Mouse (Mus musculus) kidney, embryonic 14.5 days (tissue): ENCODE results near the gene Arid4a. TPM values are rescaled to one million over a fixed set of nuclear protein-coding genes. Genes with fewer than 3 reads are reported as not detected.

Source experiments
- ATAC-seq: fragments of 200-750 bp; cut with Nextera tagmentation; 2 replicates; pipeline ENCODE4 v1.8.0; 2017; ENCODE audit warnings: moderate number of reproducible peaks, mild to moderate bottlenecking, moderate TSS enrichment, moderate library complexity; ENCODE audit not compliant: low FRiP score, low TSS enrichment
- H3K27ac ChIP-seq: fragments of 300-500 bp; sonication (generic); 2 replicates; pipeline ENCODE4 v1.5.1; 2014; ENCODE audit warnings: low read depth, mild to moderate bottlenecking, low read length, moderate library complexity, mixed read lengths
- H3K27me3 ChIP-seq: fragments of 300-500 bp; sonication (generic); 2 replicates; pipeline ENCODE4 v1.6.1; 2014; ENCODE audit warnings: mild to moderate bottlenecking, low read length; ENCODE audit not compliant: control insufficient read depth, insufficient read depth
- H3K36me3 ChIP-seq: fragments of 300-500 bp; sonication (generic); 2 replicates; pipeline ENCODE4 v1.6.1; 2014; ENCODE audit warnings: low read length, mixed read lengths; ENCODE audit not compliant: control insufficient read depth, insufficient read depth
- H3K4me1 ChIP-seq: fragments of 300-500 bp; sonication (generic); 2 replicates; pipeline ENCODE4 v1.6.1; 2014; ENCODE audit warnings: low read length, mixed read lengths; ENCODE audit not compliant: control insufficient read depth, insufficient read depth
- H3K4me2 ChIP-seq: fragments of 300-500 bp; sonication (generic); replicated peaks from 2 replicates; pipeline ENCODE4 v1.6.1; 2014; ENCODE audit warnings: low read depth, mild to moderate bottlenecking, low read length
- H3K4me3 ChIP-seq: fragments of 300-500 bp; sonication (generic); 2 replicates; pipeline ENCODE4 v1.5.1; 2014; ENCODE audit warnings: mild to moderate bottlenecking, low read length
- H3K9ac ChIP-seq: fragments of 300-500 bp; sonication (generic); 2 replicates; pipeline ENCODE4 v1.6.1; 2014; ENCODE audit warnings: low read depth, mild to moderate bottlenecking, low read length, moderate library complexity
- H3K9me3 ChIP-seq: fragments of 300-500 bp; sonication (generic); 2 replicates; pipeline ENCODE4 v1.6.1; 2016; ENCODE audit warnings: low read length; ENCODE audit not compliant: control insufficient read depth
- WGBS: fragments of 180-500 bp; shearing (Covaris S2); extraction: QIAGEN DNeasy Blood & Tissue Kit; methylation state at CpG from one replicate; pipeline ENCODE4 v1.1.7; 2014; 5-methylcytosine and 5-hydroxymethylcytosine counted together
- polyA plus RNA-seq: library from polyadenylated mRNA; unstranded; fragments of >200 nt; fragmentation: Nextera tagmentation; extraction: Ambion mirVana; gene quantifications from 2 replicates; pipeline ENCODE4 v1.2.1, GENCODE M21; 2014

The Arid4a gene
- polyA plus RNA-seq, 1 experiment from 2014 or later, result 37.7 TPM

DNA sequence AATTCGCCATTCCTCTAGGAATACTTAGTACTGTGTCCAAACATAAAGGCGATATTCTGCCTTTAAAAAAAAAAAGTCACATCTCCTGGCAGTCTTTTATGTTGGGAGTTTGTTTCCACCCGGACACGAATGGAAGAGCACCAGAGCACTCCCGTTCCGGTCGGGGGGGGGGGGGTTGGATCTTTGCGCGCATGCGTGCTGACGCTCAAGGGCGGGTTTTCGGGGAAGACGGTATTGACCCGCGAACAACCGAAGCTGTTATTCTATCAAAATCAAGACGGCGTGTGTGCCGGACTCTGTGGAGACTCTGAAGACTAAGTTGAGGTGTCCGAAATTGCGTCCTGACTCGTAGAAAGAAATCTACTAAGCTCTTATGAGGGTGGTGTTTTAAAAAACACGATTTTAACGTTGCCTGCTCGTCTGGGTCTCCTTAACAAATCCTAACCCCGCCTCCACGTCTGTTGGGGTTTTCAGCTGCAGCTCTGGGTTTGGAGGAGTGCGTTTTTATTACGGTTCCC, 121.2 kb downstream of the Arid4a start:
- H3K9ac ChIP-seq, result peak overlapping the region; percentile 87
- H3K4me2 ChIP-seq, result peak overlapping the region; percentile 82
- H3K9me3 ChIP-seq, result no peaks in the 10 kb centered on the region
- H3K4me3 ChIP-seq, result peak overlapping the region; percentile 71
- H3K36me3 ChIP-seq, result peaks cover 37% of the 10 kb centered on the region
- no peaks in the 10 kb centered on the region for H3K27me3 ChIP-seq
- under 1% methylated on average over 30 of the region's 30 CpGs for WGBS
- peak overlapping the region; percentile 65; the same call in 1 of the 2 replicates for H3K27ac ChIP-seq
- H3K4me1 ChIP-seq, result peaks cover 12% of the 10 kb centered on the region
- peak; percentile 85 for ATAC-seq

DNA sequence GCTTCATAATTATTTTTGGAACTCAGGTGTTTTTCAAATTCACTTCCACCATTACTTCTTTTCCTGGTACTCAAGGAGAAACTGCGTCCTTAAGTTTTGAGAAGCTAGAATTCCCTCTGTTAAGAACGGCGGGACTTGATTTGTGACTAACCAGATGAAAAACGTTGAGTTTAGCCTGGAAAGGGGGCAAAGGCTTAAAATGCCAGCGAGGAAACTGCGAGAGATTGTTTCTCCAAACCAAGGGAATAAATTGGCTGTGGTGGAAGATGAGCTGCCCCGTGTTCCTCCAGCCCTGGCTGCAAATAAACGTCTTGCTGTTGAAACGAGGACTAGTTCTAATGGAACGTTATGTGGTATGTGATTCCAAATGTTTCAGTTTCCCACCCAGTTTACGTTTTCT, 121.9 kb downstream of the Arid4a start:
- Histone ChIP-seq H3K27me3 (no peaks in the 10 kb centered on the region), H3K4me2 (peak overlapping the region; percentile 82), H3K4me3 (peak overlapping the region; percentile 71), H3K4me1 (peaks cover 12% of the 10 kb centered on the region), H3K27ac (no peak overlapping the region), H3K9ac (peak overlapping the region; percentile 87), H3K36me3 (peaks cover 38% of the 10 kb centered on the region), H3K9me3 (no peaks in the 10 kb centered on the region)
- no peak for ATAC-seq
- 1% methylated on average over 11 of the region's 11 CpGs for WGBS

DNA sequence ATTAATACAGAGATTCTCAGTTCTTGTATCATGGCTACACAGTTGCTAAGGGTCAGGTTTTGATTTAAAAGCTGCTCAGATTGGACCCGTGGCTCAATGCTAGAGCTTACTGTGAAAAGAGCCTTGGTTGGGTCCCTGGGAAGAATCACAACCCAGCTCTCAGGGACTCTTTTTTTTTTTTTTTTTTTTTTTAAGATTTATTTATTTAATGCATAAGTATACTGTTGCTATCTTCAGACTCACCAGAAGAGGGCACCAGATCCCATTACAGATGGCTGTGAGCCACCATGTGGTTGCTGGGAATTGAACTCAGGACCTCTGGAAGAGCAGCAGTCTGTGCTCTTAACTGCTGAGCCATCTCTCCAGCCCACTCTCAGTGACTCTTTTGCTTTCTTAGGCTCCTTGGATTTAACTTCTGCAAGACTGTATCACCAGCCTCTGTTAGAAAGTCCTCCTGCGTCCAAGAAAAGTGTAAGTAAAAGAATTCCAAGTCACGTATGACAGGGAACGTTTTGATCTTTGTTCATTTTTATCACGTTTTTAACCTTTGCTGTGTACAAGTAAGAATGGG, 123.6 kb downstream of the Arid4a start:
- H3K4me3 ChIP-seq, result peak overlapping the region; percentile 71; the same call in 1 of the 2 replicates
- H3K4me2 ChIP-seq, result no peak overlapping the region

DNA sequence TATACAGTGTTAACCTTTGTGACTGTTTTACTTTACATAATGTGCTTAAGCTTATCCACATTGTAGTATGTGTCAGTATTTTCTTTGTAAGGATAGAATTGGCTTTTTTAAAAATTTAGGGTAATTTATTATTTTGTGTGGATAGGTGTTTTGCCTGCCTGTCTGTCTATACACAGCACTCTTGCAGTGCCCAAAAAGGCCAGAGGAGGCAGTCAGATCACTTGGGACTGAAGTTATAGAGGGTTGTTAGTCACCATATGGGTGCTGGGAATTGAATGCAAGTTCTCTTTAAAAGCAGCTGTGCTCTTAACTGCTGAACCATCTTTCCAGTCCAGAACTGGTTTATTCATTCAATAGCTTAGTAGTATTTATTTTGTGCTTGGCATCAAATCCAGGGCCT, 125.4 kb downstream of the Arid4a start:
- no peak for ATAC-seq
- no peak overlapping the region for H3K4me3 ChIP-seq
- no peak overlapping the region for H3K9ac ChIP-seq
- no peak overlapping the region for H3K4me2 ChIP-seq
- H3K4me1 ChIP-seq, result peaks cover 12% of the 10 kb centered on the region
- no peaks in the 10 kb centered on the region for H3K9me3 ChIP-seq
- peaks cover 48% of the 10 kb centered on the region for H3K36me3 ChIP-seq
- no peaks in the 10 kb centered on the region for H3K27me3 ChIP-seq
- H3K27ac ChIP-seq, result no peak overlapping the region

More for the DNA sequence above, 123.6 kb downstream of the Arid4a start:
- peaks cover 43% of the 10 kb centered on the region for H3K36me3 ChIP-seq
- H3K27ac ChIP-seq, result no peak overlapping the region
- H3K9ac ChIP-seq, result no peak overlapping the region
- no peaks in the 10 kb centered on the region for H3K9me3 ChIP-seq
- no peak for ATAC-seq
- H3K27me3 ChIP-seq, result no peaks in the 10 kb centered on the region
- H3K4me1 ChIP-seq, result peaks cover 12% of the 10 kb centered on the region
- WGBS, result 76% methylated on average over 5 of the region's 5 CpGs

DNA sequence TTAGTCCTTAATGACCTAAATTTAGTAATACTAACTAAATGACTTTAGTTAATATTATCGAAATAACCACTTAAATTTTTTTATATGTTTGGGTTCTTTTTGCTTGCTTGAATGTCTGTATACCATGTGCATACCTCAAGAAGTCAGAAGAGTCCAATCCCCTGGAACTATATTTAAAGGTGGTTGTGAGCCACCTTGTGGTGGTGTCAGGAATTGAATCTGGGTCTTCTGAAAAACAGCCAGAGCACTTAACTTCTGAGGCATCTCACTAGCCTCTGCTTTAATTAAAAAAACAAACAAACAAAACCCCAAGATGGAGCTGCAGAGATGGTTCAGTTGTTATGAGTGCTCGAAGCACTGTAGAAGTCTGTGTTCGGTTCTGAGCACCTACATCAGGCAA, 131.9 kb downstream of the Arid4a start:
- no peak overlapping the region for H3K27ac ChIP-seq
- no peak overlapping the region for H3K4me2 ChIP-seq
- H3K4me3 ChIP-seq, result no peak overlapping the region
- no peaks in the 10 kb centered on the region for H3K9me3 ChIP-seq
- H3K36me3 ChIP-seq, result peaks cover 64% of the 10 kb centered on the region
- no peaks in the 10 kb centered on the region for H3K27me3 ChIP-seq
- WGBS, result 89% methylated on average over 3 of the region's 3 CpGs
- no peak for ATAC-seq
- H3K9ac ChIP-seq, result no peak overlapping the region
- H3K4me1 ChIP-seq, result no peaks in the 10 kb centered on the region

Other genes with a start within 250 kb of the Arid4a start
- gene Frmd6, start 190.5 kb upstream of the Arid4a start, polyA plus RNA-seq, result 10.8 and 17.4 TPM in 2 replicates
- gene Actr10, start 78.1 kb upstream of the Arid4a start, polyA plus RNA-seq, result 249 and 257 TPM in 2 replicates
- gene Psma3, start 41.4 kb upstream of the Arid4a start, polyA plus RNA-seq, result 686 and 801 TPM in 2 replicates
- gene Tomm20l, start 95.4 kb downstream of the Arid4a start, polyA plus RNA-seq, result not detected in 2 replicates
- gene Timm9, start 120.7 kb downstream of the Arid4a start, polyA plus RNA-seq, result 90.7 and 114 TPM in 2 replicates
- 13.7 and 19.8 TPM in 2 replicates for gene 2700049A03Rik, start 120.9 kb downstream of the Arid4a start, polyA plus RNA-seq